Mouse (Mus musculus) testis, adult 2 months (tissue): ENCODE results near the gene Ank3.

Experiments
- CTCF ChIP-seq: fragments of 200-500 bp; IDR thresholded peaks from 2 replicates; pipeline ENCODE4 v1.5.1; 2012; ENCODE audit warnings: low read depth, mild to moderate bottlenecking, inconsistent platforms, low read length, moderate library complexity; ENCODE audit not compliant: control insufficient read depth, insufficient read depth, insufficient replicate concordance
- POLR2A ChIP-seq: fragments of 200-500 bp; IDR thresholded peaks from 2 replicates; pipeline ENCODE4 v1.6.1; 2012; ENCODE audit warnings: low read depth, mild to moderate bottlenecking, inconsistent platforms, low read length, moderate library complexity; ENCODE audit not compliant: control insufficient read depth

DNA sequence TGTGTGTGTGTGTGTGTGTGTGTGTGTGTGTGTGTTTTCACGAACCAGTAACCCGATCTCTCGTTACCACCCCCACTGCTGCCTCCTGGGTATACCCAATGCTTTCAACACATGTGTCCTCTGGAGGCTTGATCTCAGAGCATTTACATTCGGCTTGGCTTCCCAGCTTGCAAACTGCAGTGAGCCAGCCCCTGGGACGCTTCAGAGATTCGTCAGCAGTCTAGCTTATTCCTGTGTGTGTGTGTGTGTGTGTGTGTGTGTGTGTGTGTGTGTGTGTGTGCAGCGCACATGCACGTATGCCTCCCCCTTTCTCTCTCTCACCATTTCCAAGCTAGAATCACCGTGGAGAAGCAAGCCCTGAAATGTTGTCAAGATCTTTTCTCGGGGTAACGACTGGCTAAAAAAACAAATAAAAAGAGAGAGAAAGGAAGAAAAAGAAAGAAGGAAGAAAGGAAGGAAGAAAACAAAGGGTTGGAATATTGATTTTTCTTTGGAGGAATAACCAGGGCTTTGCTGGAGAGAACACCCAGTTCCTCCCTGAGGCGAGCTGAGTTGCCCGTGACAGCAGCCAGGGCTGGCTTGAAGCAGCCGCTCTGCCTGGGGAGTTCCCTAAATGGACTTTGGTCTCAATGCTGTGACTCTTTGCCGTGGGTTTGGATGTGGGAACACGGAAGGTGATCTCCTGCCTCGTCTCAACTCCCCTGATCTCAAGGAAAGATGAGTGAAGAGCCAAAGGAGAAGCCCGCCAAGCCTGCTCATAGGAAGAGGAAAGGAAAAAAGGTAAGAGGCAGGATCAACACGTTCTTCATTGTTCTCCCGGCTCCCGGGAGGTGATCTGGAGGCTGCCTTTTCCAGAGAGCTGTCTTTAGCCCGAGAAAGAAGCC is 135.2 kb downstream of the Ank3 start:
- no peak for TF ChIP-seq CTCF
- no peak for TF ChIP-seq POLR2A
